Mouse (Mus musculus) myocyte (in vitro differentiated cells): ENCODE data around the gene Mfap5.

Source experiments
- CEBPB ChIP-seq: IDR thresholded peaks from 2 replicates; pipeline ENCODE4 v1.6.1; 2011; ENCODE audit warnings: mild to moderate bottlenecking, moderate library complexity; ENCODE audit not compliant: poor library complexity, insufficient read depth, severe bottlenecking
- E2F4 ChIP-seq: IDR thresholded peaks from one replicate; pipeline ENCODE4 v1.6.1; 2011; ENCODE audit warnings: mild to moderate bottlenecking, control low read depth, moderate library complexity; ENCODE audit not compliant: insufficient read depth
- MAX ChIP-seq: IDR thresholded peaks from one replicate; pipeline ENCODE4 v1.6.1; 2011; ENCODE audit warnings: low read depth, mild to moderate bottlenecking, control low read depth
- MYOD1 ChIP-seq, 3 experiments: IDR thresholded peaks; one replicate each; pipeline ENCODE4 v1.6.1; 2011; ENCODE audit warnings: control low read depth in 2 of 3, low read depth in 2 of 3, mild to moderate bottlenecking in 2 of 3, moderate library complexity in 1 of 3; ENCODE audit not compliant: insufficient read length in 2 of 3, control insufficient read depth in 1 of 3
- MYOG ChIP-seq, 3 experiments: IDR thresholded peaks; one replicate each; pipeline ENCODE4 v1.6.1; 2011; ENCODE audit warnings: control low read depth in 2 of 3, low read depth in 2 of 3, mild to moderate bottlenecking in 2 of 3; ENCODE audit not compliant: insufficient read length in 2 of 3, control insufficient read depth in 1 of 3, insufficient read depth in 1 of 3
- POLR2A ChIP-seq: IDR thresholded peaks from one replicate; pipeline ENCODE4 v1.6.1; 2011; ENCODE audit warnings: low read depth, mild to moderate bottlenecking, control low read depth, moderate library complexity; ENCODE audit not compliant: insufficient read length
- POLR2AphosphoS2 ChIP-seq: IDR thresholded peaks from one replicate; pipeline ENCODE4 v1.6.1; 2011; ENCODE audit warnings: low read depth, control low read depth; ENCODE audit not compliant: insufficient read length
- TCF12 ChIP-seq: IDR thresholded peaks from one replicate; pipeline ENCODE4 v1.6.1; 2011; ENCODE audit warnings: mild to moderate bottlenecking, control low read depth; ENCODE audit not compliant: poor library complexity, insufficient read depth, severe bottlenecking
- TCF3 ChIP-seq: IDR thresholded peaks from one replicate; pipeline ENCODE4 v1.6.1; 2011; ENCODE audit warnings: low read depth, control low read depth; ENCODE audit not compliant: insufficient read length
- USF1 ChIP-seq: IDR thresholded peaks from one replicate; pipeline ENCODE4 v1.6.1; 2011; ENCODE audit warnings: low read depth, mild to moderate bottlenecking, control low read depth, moderate library complexity

DNA sequence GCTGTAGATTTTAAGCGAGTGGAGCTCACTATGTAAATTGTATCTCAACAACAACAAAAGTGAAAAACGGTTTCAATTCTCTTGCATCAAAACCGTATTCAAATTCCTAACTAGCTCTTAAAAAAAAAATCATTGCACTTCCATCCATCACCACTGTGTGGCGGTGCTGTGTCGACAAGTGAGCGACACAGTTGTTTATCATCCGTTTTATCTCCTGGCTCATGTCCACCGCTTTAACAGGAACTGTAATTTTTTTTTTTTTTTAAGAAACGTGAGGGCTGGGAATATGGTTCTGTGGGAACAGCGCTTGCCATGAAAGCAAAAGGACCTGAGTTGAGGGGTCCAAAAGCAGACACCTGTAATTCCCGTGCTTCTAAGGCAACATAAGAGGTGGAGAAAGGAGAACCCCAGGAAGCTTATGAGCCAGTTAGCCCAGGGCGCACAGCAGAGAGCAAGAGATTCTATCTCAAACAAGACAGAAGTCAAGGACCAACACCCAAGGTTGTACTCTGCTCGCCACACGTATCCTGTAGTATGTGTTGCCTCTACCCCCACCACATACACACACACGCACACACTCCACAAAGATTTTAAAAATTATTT, 51.4 kb downstream of the Mfap5 start:
- no peak for TF ChIP-seq USF1
- TF ChIP-seq POLR2A: no peak
- no peak for TF ChIP-seq E2F4
- TF ChIP-seq TCF12: no peak
- no peak for TF ChIP-seq MYOG (IDR thresholded peaks at IDR 0.05; ENCODE audit: control insufficient read depth in 1 of 3, insufficient read depth in 1 of 3, insufficient read length in 2 of 3, low read depth in 2 of 3)
- no peak for TF ChIP-seq CEBPB
- no peak for TF ChIP-seq POLR2AphosphoS2
- TF ChIP-seq TCF3: no peak
- TF ChIP-seq MAX: no peak
- no peak for TF ChIP-seq MYOD1 (IDR thresholded peaks at IDR 0.05; ENCODE audit: control insufficient read depth in 1 of 3, insufficient read length in 2 of 3, low read depth in 2 of 3)
